Mouse (Mus musculus) adipose tissue, adult 10 weeks (tissue): ENCODE results near the gene Mknk1. TPM values are rescaled to one million over a fixed set of nuclear protein-coding genes. Genes with fewer than 3 reads are reported as not detected.

Experiments used
- polyA plus RNA-seq: library from polyadenylated mRNA; stranded (reverse); fragments of 350-450 nt; fragmentation: Illumina TruSeq; extraction: RNeasy Lipid Tissue Mini Kit (QIAGEN cat#74804); gene quantifications from one replicate; pipeline ENCODE4 v1.2.3, GENCODE M21; 2014; ENCODE audit warnings: low read depth, low replicate concordance

The Mknk1 gene
- 30.8 TPM for polyA plus RNA-seq

GRCm38 (mm10) chr4:115838696-115839641, at the start of gene Mknk1:
Mknk1 (plus strand) TSS chr4:115839198.

DNA sequence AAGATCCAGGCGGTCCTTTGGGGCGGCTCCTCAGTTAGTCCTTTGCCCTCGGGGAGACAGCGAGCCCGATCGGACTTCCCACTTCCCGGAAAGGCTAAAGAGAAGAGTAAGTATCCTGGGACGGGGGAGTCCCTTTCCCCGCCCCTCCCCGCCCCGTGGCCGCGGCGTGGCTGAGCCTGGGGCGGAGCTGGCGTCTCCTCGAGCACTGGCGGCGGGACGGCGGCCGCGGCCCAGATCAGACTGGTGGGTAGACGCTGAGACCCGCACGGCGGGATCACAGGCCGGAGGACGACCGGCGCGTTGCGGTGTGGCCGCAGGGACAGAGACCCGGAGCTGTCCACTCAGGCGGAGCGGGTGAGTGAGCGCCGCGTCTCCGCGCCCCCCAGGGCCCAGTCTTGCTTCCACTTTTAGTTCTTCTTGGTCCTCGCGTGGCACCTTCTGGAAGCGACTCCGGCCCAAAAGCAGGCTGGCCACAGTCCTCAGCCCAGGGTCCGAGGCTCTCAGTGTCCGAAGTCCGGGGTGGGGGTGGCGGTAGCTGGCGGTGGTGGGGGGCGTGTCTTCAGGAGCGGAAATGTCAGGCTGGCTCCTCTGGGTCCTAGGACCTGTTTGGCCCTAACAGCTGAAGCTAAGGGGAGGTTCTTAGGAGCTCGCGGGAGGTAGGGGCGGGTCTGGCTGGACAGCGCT, 11.0 kb upstream of the Mknk1 start, which contains the start of gene Mob3c:
Gene Mob3c (plus strand): TSS at position 205 of the 684 bp plus-strand sequence.

GRCm38 (mm10) chr4:115884022-115884421, 45.0 kb downstream of the Mknk1 start, which contains the start of gene Kncn:
Kncn (plus strand) TSS chr4:115884400.

GRCm38 (mm10) chr4:115890553-115890952, 51.6 kb downstream of the Mknk1 start, which contains the start of gene 6430628N08Rik:
6430628N08Rik (plus strand) TSS chr4:115890665.

Other genes starting within 250 kb of the Mknk1 start
- gene Cyp4a32, start 238.2 kb upstream of the Mknk1 start, polyA plus RNA-seq, result not detected
- 36.2 TPM for gene Cyp4b1, start 191.5 kb upstream of the Mknk1 start, polyA plus RNA-seq
- gene Efcab14, start 101.5 kb upstream of the Mknk1 start, polyA plus RNA-seq, result 27.6 TPM
- 2.5 TPM for gene Tex38, start 58.2 kb upstream of the Mknk1 start, polyA plus RNA-seq
- 21.0 TPM for gene Atpaf1, start 54.4 kb upstream of the Mknk1 start, polyA plus RNA-seq
- 12.0 TPM for gene Mob3c, start 11.1 kb upstream of the Mknk1 start, polyA plus RNA-seq
- not detected for gene Kncn, start 45.2 kb downstream of the Mknk1 start, polyA plus RNA-seq
- 0.37 TPM for gene 6430628N08Rik, start 51.5 kb downstream of the Mknk1 start, polyA plus RNA-seq
- not detected for gene Dmbx1, start 100.7 kb downstream of the Mknk1 start, polyA plus RNA-seq
- gene Faah, start 178.7 kb downstream of the Mknk1 start, polyA plus RNA-seq, result 40.8 TPM
- gene Nsun4, start 214.7 kb downstream of the Mknk1 start, polyA plus RNA-seq, result 15.4 TPM
- 654 TPM for gene Uqcrh, start 235.9 kb downstream of the Mknk1 start, polyA plus RNA-seq
- gene Lrrc41, start 236.1 kb downstream of the Mknk1 start, polyA plus RNA-seq, result 37.3 TPM